Mouse (Mus musculus): ENCODE results near the gene Ncoa6. TPM values are rescaled to one million over a fixed set of nuclear protein-coding genes. Genes with fewer than 3 reads are reported as not detected.
"Not testable (repeated sequence)": the region's sequence is repeated elsewhere in the genome, so short reads cannot be mapped to it uniquely, and the experiment has no call there.

Gene Ncoa6
- total and polyA plus RNA-seq, 3 experiments = 15.7 to 89.8 (median 48.8) TPM

DNA sequence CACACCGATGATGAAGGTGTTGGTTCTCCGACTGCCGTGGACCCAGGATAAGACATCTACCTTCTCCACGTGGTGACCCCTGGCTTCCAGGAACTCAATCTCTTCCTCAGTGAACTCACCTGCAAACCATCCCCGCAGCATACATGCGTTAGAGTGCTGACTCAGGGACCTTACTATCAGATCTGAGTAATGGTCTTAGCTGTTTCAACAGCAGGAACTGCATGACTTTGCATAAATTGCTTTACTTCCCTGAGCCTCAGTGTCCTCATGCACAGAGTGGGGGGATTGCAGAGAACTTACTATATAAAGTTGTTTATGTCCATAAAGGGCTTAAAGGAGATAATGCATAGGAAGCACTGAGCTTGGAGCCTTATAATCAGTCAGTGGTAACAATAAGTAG lies 17.3 kb upstream of the Ncoa6 start:
- ATAC-seq (ENCODE audit: extremely low read depth, insufficient number of reproducible peaks, low FRiP score, poor library complexity, severe bottlenecking) = no peak; the same call in 1 of the 2 replicates
- peaks cover 6% of the 10 kb centered on the region for H3K4me1 ChIP-seq (ENCODE audit: insufficient read depth, low read depth, low read length)
- no peaks in the 10 kb centered on the region for H3K36me3 ChIP-seq (replicated peaks)
- no peak overlapping the region for H3K4me3 ChIP-seq (ENCODE audit: low read depth, low read length)
- TF ChIP-seq GATA1 (IDR thresholded peaks at IDR 0.05; ENCODE audit: borderline replicate concordance, low read length) = no peak
- TF ChIP-seq CTCF (IDR thresholded peaks at IDR 0.05; ENCODE audit: low read depth, low read length) = no peak
- TF ChIP-seq POLR2AphosphoS5 (IDR thresholded peaks at IDR 0.05; ENCODE audit: insufficient replicate concordance, low read depth, low read length) = no peak
- TF ChIP-seq TAL1 (conservative IDR thresholded peaks at IDR 0.05; ENCODE audit: low read depth, low read length) = no peak
- TF ChIP-seq GATA2 (IDR thresholded peaks at IDR 0.05; ENCODE audit: borderline replicate concordance, low read depth, low read length) = no peak
- H3K27me3 ChIP-seq (ENCODE audit: insufficient read depth, low read length) = peaks cover 23% of the 10 kb centered on the region
- peak; percentile 11 for DNase-seq (ENCODE audit: low spot score)
- H3K9me3 ChIP-seq (replicated peaks) = no peaks in the 10 kb centered on the region

DNA sequence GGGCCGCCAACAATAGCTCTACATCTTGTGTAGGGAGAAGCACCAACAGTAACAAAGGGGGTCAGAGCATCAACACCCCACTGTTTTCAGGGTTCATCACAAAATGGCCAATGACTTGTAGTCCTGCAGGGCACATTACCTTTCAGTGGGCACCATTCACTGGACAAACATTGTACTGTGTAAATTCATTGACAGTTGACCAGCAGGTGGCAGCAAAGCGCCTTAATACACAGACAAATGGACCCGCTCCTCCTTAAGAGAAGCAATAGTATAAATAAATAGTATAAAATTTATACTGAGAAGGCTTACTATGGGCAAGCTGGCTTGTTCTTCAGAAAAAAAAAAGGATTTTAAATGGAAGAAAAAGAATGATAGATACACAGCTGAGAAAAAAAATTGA lies 8.3 kb upstream of the Ncoa6 start:
- Histone ChIP-seq H3K4me1 (ENCODE audit: insufficient read depth, low read depth, low read length) (no peaks in the 10 kb centered on the region), H3K27me3 (ENCODE audit: insufficient read depth, low read length) (peaks cover 6% of the 10 kb centered on the region), H3K9me3 (replicated peaks) (no peaks in the 10 kb centered on the region; the same call in 1 of the 2 replicates), H3K4me3 (ENCODE audit: low read depth, low read length) (no peak overlapping the region), H3K36me3 (replicated peaks) (no peaks in the 10 kb centered on the region)
- peak; percentile 12 for DNase-seq (ENCODE audit: low spot score)
- TF ChIP-seq GATA1 (IDR thresholded peaks at IDR 0.05; ENCODE audit: borderline replicate concordance, low read length) = no peak
- peak; percentile 12; the same call in 1 of the 2 replicates for TF ChIP-seq CTCF (IDR thresholded peaks at IDR 0.05; ENCODE audit: low read depth, low read length)
- no peak for TF ChIP-seq TAL1 (conservative IDR thresholded peaks at IDR 0.05; ENCODE audit: low read depth, low read length)
- no peak for TF ChIP-seq POLR2AphosphoS5 (IDR thresholded peaks at IDR 0.05; ENCODE audit: insufficient replicate concordance, low read depth, low read length)
- no peak for TF ChIP-seq GATA2 (IDR thresholded peaks at IDR 0.05; ENCODE audit: borderline replicate concordance, low read depth, low read length)
- ATAC-seq (ENCODE audit: extremely low read depth, insufficient number of reproducible peaks, low FRiP score, poor library complexity, severe bottlenecking) = no peak

DNA sequence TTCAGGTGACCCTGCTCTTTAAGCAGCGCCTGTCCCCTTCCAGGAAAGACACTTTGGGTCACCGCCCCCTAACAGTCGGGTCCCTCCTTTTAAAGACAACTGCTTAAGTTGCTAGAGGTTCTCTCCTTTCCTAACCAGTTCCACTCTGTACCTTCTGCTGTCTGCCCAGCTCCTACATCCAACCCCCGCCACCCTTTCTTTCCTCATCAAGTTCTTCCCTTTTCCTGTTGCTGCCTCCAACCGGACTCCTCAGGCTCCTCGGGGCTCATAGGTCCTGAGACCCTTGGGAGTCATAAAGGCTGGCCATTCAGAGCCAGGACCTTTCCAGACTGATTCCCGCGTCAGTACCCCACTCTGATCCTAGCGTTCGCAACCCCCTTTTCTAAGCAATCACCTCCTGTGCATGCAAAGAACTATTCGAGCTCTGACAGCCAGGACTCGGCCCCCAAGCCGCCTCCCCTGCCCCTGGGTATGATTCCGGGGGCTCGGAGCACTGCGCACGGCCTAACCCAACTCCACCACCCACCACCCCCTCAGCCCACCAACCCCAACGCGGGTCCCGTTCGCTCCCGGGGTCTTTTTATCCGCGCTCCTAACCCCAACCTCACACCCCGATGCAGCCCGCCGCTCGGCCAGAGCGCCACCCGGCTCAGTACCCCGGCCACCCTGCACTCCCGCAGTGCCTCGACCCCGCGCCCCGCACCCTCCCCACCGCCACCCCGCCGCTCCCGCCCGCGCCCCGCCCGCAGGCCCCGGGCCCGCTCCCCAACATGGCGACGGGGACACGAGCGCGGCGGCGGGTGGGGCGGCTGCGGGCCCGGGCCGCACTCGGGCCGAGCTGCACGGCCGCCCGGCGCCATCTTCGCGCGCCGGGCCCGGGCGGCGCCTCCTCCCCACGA lies 774 bp downstream of the Ncoa6 start:
- Histone ChIP-seq H3K4me3 (ENCODE audit: low read depth, low read length) (peak overlapping the region; percentile 84), H3K9me3 (replicated peaks) (no peaks in the 10 kb centered on the region), H3K4me1 (ENCODE audit: insufficient read depth, low read depth, low read length) (peaks cover 24% of the 10 kb centered on the region), H3K36me3 (replicated peaks) (peaks cover 7% of the 10 kb centered on the region), H3K27me3 (ENCODE audit: insufficient read depth, low read length) (0 out of 2 replicates have a peak, but pooled peaks cover under 1% of the 10 kb centered on the region)
- DNase-seq (ENCODE audit: low spot score) (peak; percentile 50), ATAC-seq (ENCODE audit: extremely low read depth, insufficient number of reproducible peaks, low FRiP score, poor library complexity, severe bottlenecking) (0 out of 2 replicates have a peak, but pooled peaks have one; percentile 22)
- no peak for TF ChIP-seq GATA2 (IDR thresholded peaks at IDR 0.05; ENCODE audit: borderline replicate concordance, low read depth, low read length)
- no peak for TF ChIP-seq POLR2AphosphoS5 (IDR thresholded peaks at IDR 0.05; ENCODE audit: insufficient replicate concordance, low read depth, low read length)
- no peak for TF ChIP-seq CTCF (IDR thresholded peaks at IDR 0.05; ENCODE audit: low read depth, low read length)
- TF ChIP-seq TAL1 (conservative IDR thresholded peaks at IDR 0.05; ENCODE audit: low read depth, low read length) = no peak
- no peak for TF ChIP-seq GATA1 (IDR thresholded peaks at IDR 0.05; ENCODE audit: borderline replicate concordance, low read length)

DNA sequence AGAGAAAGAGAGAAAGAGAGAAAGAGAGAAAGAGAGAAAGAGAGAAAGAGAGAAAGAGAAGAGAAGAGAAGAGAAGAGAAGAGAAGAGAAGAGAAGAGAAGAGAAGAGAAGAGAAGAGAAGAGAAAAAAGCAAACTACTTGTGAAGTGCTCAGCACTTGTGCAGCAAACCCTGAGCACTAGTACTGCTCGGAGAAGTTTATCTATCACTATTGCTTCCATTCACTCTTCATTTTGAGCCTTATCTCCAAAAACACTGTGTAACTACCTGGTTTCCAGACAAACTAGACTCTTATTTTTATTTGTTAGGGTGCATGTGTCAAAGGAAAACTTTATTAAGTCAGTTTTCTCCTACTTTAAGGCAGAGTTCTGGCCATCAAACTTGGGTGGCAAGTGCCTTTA lies 6.8 kb downstream of the Ncoa6 start:
- no peaks in the 10 kb centered on the region for H3K27me3 ChIP-seq (ENCODE audit: insufficient read depth, low read length)
- H3K36me3 ChIP-seq (replicated peaks) = peaks cover 18% of the 10 kb centered on the region
- TF ChIP-seq CTCF (IDR thresholded peaks at IDR 0.05; ENCODE audit: low read depth, low read length) (no peak), GATA2 (IDR thresholded peaks at IDR 0.05; ENCODE audit: borderline replicate concordance, low read depth, low read length) (no peak), TAL1 (conservative IDR thresholded peaks at IDR 0.05; ENCODE audit: low read depth, low read length) (no peak), POLR2AphosphoS5 (IDR thresholded peaks at IDR 0.05; ENCODE audit: insufficient replicate concordance, low read depth, low read length) (no peak), GATA1 (IDR thresholded peaks at IDR 0.05; ENCODE audit: borderline replicate concordance, low read length) (no peak)
- H3K4me3 ChIP-seq (ENCODE audit: low read depth, low read length) = no peak overlapping the region
- H3K4me1 ChIP-seq (ENCODE audit: insufficient read depth, low read depth, low read length) = peaks cover 17% of the 10 kb centered on the region
- ATAC-seq (ENCODE audit: extremely low read depth, insufficient number of reproducible peaks, low FRiP score, poor library complexity, severe bottlenecking) (no peak), DNase-seq (ENCODE audit: low spot score) (no peak)
- H3K9me3 ChIP-seq (replicated peaks) = no peaks in the 10 kb centered on the region

DNA sequence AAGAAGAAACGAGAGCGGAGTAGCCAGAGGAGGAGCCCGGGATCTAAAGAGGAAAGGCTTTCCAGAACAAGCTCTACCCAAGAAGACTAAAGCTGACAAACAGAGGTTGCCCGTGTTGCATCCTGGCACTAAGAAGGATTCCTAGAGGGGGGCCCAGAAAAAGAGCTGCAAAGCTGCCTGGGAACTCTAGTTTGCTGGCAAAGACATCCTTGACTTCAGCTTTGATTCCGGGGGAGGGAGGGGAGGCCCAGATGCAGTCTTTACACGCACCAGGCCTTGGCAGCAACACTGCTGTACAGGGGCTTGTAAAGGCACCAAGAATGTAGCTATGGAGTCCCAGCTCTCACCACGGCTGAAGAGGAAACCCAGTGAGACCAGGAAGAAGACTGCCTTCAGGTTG lies 20.1 kb downstream of the Ncoa6 start:
- DNase-seq (ENCODE audit: low spot score) (no peak), ATAC-seq (ENCODE audit: extremely low read depth, insufficient number of reproducible peaks, low FRiP score, poor library complexity, severe bottlenecking) (no peak)
- Histone ChIP-seq H3K27me3 (ENCODE audit: insufficient read depth, low read length) (no peaks in the 10 kb centered on the region), H3K4me3 (ENCODE audit: low read depth, low read length) (no peak overlapping the region), H3K36me3 (replicated peaks) (peaks cover 18% of the 10 kb centered on the region), H3K4me1 (ENCODE audit: insufficient read depth, low read depth, low read length) (no peaks in the 10 kb centered on the region), H3K9me3 (replicated peaks) (no peaks in the 10 kb centered on the region)
- TF ChIP-seq POLR2AphosphoS5 (IDR thresholded peaks at IDR 0.05; ENCODE audit: insufficient replicate concordance, low read depth, low read length) (no peak), CTCF (IDR thresholded peaks at IDR 0.05; ENCODE audit: low read depth, low read length) (no peak), TAL1 (conservative IDR thresholded peaks at IDR 0.05; ENCODE audit: low read depth, low read length) (no peak), GATA1 (IDR thresholded peaks at IDR 0.05; ENCODE audit: borderline replicate concordance, low read length) (no peak), GATA2 (IDR thresholded peaks at IDR 0.05; ENCODE audit: borderline replicate concordance, low read depth, low read length) (no peak)

DNA sequence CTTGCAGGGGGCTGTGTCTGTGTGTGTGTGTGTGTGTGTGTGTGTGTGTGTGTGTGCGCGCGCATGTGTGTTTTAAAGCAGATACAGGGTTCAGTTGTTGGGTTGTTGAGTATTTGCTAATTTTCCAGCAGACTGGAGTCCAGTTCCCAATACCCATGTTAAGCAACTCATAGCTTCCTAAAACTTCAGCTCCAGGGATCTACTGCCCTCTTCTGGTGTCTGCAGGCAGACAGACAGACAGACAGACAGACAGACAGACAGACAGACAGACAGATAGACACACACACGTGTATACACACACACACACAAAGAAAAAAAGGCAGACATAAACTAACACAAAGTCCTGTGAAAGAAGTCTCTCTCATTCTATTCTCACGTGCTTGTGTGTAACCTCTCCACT lies 22.4 kb downstream of the Ncoa6 start:
- TF ChIP-seq GATA2 (IDR thresholded peaks at IDR 0.05; ENCODE audit: borderline replicate concordance, low read depth, low read length) = no peak
- H3K27me3 ChIP-seq (ENCODE audit: insufficient read depth, low read length) = no peaks in the 10 kb centered on the region
- ATAC-seq (ENCODE audit: extremely low read depth, insufficient number of reproducible peaks, low FRiP score, poor library complexity, severe bottlenecking) (no peak), DNase-seq (ENCODE audit: low spot score) (no peak)
- H3K4me3 ChIP-seq (ENCODE audit: low read depth, low read length) = no peak overlapping the region
- peaks cover 22% of the 10 kb centered on the region for H3K36me3 ChIP-seq (replicated peaks)
- H3K4me1 ChIP-seq (ENCODE audit: insufficient read depth, low read depth, low read length) = no peaks in the 10 kb centered on the region
- no peaks in the 10 kb centered on the region for H3K9me3 ChIP-seq (replicated peaks)

DNA sequence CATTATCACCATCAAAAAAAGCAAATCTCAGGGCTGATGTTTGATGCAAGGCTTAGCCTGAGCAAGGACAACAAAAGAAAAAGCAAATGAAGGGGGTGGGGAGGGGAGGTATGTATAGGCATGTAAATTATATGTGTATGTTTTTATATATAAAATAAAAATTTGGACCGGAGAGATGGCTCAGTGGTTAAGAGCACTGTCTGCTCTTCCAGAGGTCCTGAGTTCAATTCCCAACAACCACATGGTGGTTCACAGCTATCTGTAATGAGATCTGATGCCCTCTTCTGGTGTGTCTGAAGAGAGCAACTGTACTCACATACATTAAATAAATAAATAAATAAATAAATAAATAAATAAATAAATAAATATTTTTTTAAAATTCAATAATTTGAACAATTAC lies 25.8 kb downstream of the Ncoa6 start:
- H3K4me3 ChIP-seq (ENCODE audit: low read depth, low read length) = not testable (repeated sequence)

More for the DNA sequence above, 25.8 kb downstream of the Ncoa6 start:
- not testable (repeated sequence) for ATAC-seq (ENCODE audit: extremely low read depth, insufficient number of reproducible peaks, low FRiP score, poor library complexity, severe bottlenecking); H3K4me1 ChIP-seq (ENCODE audit: insufficient read depth, low read depth, low read length); H3K27me3 ChIP-seq (ENCODE audit: insufficient read depth, low read length); DNase-seq (ENCODE audit: low spot score); H3K9me3 ChIP-seq (replicated peaks)
- peaks cover 15% of the 10 kb centered on the region for H3K36me3 ChIP-seq (replicated peaks)

Measured in G1E (cell line).